Mouse (Mus musculus): ENCODE results near the gene Plekhh3. TPM values are rescaled to one million over a fixed set of nuclear protein-coding genes. Genes with fewer than 3 reads are reported as not detected.

Gene Plekhh3
- polyA plus RNA-seq, 1 experiment from 2014 or later: 9.2 TPM

GRCm38 (mm10) chr11:101167211-101167962 lies 3.8 kb downstream of the Plekhh3 start:
- Histone ChIP-seq H3K4me1 (ENCODE audit: control insufficient read depth, insufficient read depth, low read length) (peaks cover 39% of the 10 kb centered on the region), H3K27me3 (replicated peaks; ENCODE audit: control insufficient read depth, insufficient read depth, low read length) (peaks cover 8% of the 10 kb centered on the region; the same call in 1 of the 2 replicates), H3K27ac (ENCODE audit: low read length) (no peak overlapping the region), H3K36me3 (ENCODE audit: control insufficient read depth, insufficient read depth, low read length) (peaks cover 18% of the 10 kb centered on the region), H3K4me3 (ENCODE audit: low read length) (no peak overlapping the region), H3K4me2 (ENCODE audit: low read depth, low read length) (no peak overlapping the region), H3K9ac (ENCODE audit: low read depth, low read length) (no peak overlapping the region), H3K9me3 (ENCODE audit: control insufficient read depth, low read length) (no peaks in the 10 kb centered on the region)
- WGBS: 74% methylated on average over 19 of the region's 19 CpGs
- no peak for ATAC-seq

DNA sequence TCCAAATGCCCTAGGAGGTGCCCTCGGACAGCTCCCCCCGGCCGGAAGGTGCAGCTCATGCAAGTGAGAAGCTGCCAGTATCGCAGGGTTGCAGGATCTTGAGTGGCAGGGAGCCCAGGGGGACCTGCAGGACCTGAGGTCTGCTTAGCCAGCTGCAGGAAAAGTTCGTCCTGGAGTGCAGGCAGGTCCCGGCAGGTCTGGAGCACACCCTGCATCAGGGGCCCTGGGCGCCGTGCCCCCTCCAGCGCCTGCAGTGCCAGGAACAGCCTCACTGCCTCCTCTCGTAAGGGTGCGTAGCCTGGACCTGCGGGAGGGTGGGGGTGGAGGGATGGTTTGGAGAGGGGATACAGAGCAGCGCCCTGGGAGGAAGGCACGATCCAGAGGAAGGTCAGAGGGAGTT lies 4.8 kb downstream of the Plekhh3 start:
- Histone ChIP-seq H3K4me2 (ENCODE audit: low read depth, low read length) (no peak overlapping the region), H3K27me3 (replicated peaks; ENCODE audit: control insufficient read depth, insufficient read depth, low read length) (peaks cover 8% of the 10 kb centered on the region; the same call in 1 of the 2 replicates), H3K9me3 (ENCODE audit: control insufficient read depth, low read length) (no peaks in the 10 kb centered on the region), H3K27ac (ENCODE audit: low read length) (no peak overlapping the region), H3K36me3 (ENCODE audit: control insufficient read depth, insufficient read depth, low read length) (peaks cover 18% of the 10 kb centered on the region), H3K9ac (ENCODE audit: low read depth, low read length) (no peak overlapping the region), H3K4me1 (ENCODE audit: control insufficient read depth, insufficient read depth, low read length) (peaks cover 39% of the 10 kb centered on the region), H3K4me3 (ENCODE audit: low read length) (no peak overlapping the region)
- WGBS: 81% methylated on average over 14 of the region's 14 CpGs
- ATAC-seq: no peak

- no peak overlapping the region for H3K4me3 ChIP-seq (ENCODE audit: low read length)
- no peak overlapping the region for H3K9ac ChIP-seq (ENCODE audit: low read depth, low read length)
- H3K4me2 ChIP-seq (ENCODE audit: low read depth, low read length): no peak overlapping the region
- no peak overlapping the region for H3K27ac ChIP-seq (ENCODE audit: low read length)
- H3K36me3 ChIP-seq (ENCODE audit: control insufficient read depth, insufficient read depth, low read length): peaks cover 18% of the 10 kb centered on the region
- peaks cover 39% of the 10 kb centered on the region for H3K4me1 ChIP-seq (ENCODE audit: control insufficient read depth, insufficient read depth, low read length)
- ATAC-seq: no peak
- WGBS: 50% methylated on average over 35 of the region's 35 CpGs
- peaks cover 8% of the 10 kb centered on the region; the same call in 1 of the 2 replicates for H3K27me3 ChIP-seq (replicated peaks; ENCODE audit: control insufficient read depth, insufficient read depth, low read length)
- H3K9me3 ChIP-seq (ENCODE audit: control insufficient read depth, low read length): no peaks in the 10 kb centered on the region
Measured at GRCm38 (mm10) chr11:101164677-101165580, 6.2 kb downstream of the Plekhh3 start.

DNA sequence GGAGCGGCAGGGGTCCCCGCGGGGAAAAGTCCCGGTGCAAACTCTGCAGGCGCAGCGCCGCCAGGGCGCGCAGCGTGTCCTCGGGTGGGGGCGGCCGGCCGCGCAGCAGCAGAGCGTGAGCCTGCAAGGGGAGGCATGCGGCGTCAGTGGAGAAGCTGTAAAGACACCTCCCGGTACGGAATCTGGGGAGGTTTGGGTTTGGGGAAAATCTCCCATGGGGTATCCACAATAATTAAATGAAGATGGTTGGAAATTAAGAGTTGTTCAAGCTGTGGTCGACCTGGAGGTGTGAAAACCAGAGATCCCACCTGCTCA lies 6.8 kb downstream of the Plekhh3 start:
- Histone ChIP-seq H3K27ac (ENCODE audit: low read length) (no peak overlapping the region), H3K9ac (ENCODE audit: low read depth, low read length) (0 out of 2 replicates have a peak overlapping the region, but pooled peaks have one; percentile 37), H3K9me3 (ENCODE audit: control insufficient read depth, low read length) (no peaks in the 10 kb centered on the region), H3K4me1 (ENCODE audit: control insufficient read depth, insufficient read depth, low read length) (peaks cover 34% of the 10 kb centered on the region), H3K36me3 (ENCODE audit: control insufficient read depth, insufficient read depth, low read length) (peaks cover 18% of the 10 kb centered on the region), H3K4me3 (ENCODE audit: low read length) (no peak overlapping the region), H3K4me2 (ENCODE audit: low read depth, low read length) (peak overlapping the region; percentile 38; the same call in 1 of the 2 replicates), H3K27me3 (replicated peaks; ENCODE audit: control insufficient read depth, insufficient read depth, low read length) (peaks cover 8% of the 10 kb centered on the region; the same call in 1 of the 2 replicates)
- WGBS: 34% methylated on average over 21 of the region's 21 CpGs
- no peak for ATAC-seq

DNA sequence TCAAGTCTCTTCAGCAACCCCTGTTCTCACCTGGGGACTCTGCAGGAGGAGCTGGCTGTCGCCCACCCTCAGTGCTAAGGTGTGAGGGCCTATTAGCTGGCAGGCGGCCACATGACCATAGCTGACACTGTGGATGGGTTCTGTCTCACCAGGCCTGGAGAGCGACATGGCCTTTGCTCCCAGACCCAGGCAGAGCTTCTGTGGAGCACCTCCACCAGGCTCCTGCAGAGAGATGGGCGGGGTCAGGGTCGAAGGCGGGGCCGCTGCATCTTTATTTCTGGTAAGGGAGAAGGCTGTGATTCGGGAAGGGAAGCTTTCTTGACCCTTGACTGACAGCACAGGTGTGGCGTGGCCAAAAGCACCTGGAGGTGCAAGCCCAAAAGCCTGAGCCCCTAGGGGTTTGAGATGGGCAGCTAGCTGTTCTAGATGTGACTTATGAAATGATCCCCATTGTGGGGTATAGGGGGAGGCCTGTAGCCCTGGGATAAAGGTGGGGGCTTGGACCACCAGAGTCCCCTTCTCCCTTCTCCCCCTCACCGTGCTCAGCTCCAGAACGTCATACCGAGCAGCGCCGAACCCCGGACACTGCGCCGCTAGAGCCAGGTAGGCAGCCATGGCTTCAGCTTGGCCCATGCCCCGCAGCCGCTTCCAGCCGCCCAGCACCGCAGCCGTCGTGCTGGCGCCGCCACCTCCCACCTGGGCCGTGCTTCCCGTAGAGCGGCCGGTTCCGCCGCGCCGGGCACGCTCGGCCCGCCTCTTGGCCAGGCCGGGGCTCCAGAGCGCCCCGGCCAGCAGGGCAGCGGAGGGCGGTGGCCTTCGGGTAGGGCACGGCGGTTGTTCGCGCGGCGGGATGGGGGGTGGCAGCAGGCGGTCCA lies 7.4 kb downstream of the Plekhh3 start:
- peaks cover 28% of the 10 kb centered on the region for H3K4me1 ChIP-seq (ENCODE audit: control insufficient read depth, insufficient read depth, low read length)
- H3K27ac ChIP-seq (ENCODE audit: low read length): no peak overlapping the region
- peaks cover 18% of the 10 kb centered on the region for H3K36me3 ChIP-seq (ENCODE audit: control insufficient read depth, insufficient read depth, low read length)
- H3K27me3 ChIP-seq (replicated peaks; ENCODE audit: control insufficient read depth, insufficient read depth, low read length): peaks cover 8% of the 10 kb centered on the region; the same call in 1 of the 2 replicates
- ATAC-seq: peak; percentile 58
- H3K4me2 ChIP-seq (ENCODE audit: low read depth, low read length): peak overlapping the region; percentile 38; the same call in 1 of the 2 replicates
- no peak overlapping the region for H3K4me3 ChIP-seq (ENCODE audit: low read length)
- WGBS: 46% methylated on average over 49 of the region's 49 CpGs
- H3K9me3 ChIP-seq (ENCODE audit: control insufficient read depth, low read length): no peaks in the 10 kb centered on the region
- peak overlapping the region; percentile 37; the same call in 1 of the 2 replicates for H3K9ac ChIP-seq (ENCODE audit: low read depth, low read length)

DNA sequence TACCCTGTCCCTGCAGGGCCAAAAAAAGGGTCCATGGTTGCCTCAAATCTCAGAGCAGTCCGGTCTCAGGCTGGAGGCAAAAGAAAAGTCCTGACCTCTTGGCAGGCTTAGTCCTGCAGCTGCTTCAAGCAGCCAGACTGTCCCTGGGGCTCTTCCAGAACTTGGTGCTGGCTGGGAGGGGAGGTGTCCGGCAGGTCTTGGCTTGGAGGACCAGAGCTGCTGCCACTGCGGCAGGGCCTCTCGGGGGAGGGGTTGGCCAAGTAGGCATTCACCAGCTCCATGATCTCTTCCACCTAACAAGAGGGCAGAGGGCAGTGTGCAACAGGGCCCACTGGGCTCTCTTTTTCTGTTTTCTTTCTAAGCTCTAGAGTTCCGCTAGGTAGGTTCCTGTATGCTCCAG lies 8.4 kb downstream of the Plekhh3 start:
- Histone ChIP-seq H3K27ac (ENCODE audit: low read length) (no peak overlapping the region), H3K4me1 (ENCODE audit: control insufficient read depth, insufficient read depth, low read length) (peaks cover 22% of the 10 kb centered on the region), H3K4me3 (ENCODE audit: low read length) (no peak overlapping the region), H3K9ac (ENCODE audit: low read depth, low read length) (no peak overlapping the region), H3K36me3 (ENCODE audit: control insufficient read depth, insufficient read depth, low read length) (peaks cover 16% of the 10 kb centered on the region), H3K27me3 (replicated peaks; ENCODE audit: control insufficient read depth, insufficient read depth, low read length) (peaks cover 6% of the 10 kb centered on the region; the same call in 1 of the 2 replicates), H3K4me2 (ENCODE audit: low read depth, low read length) (no peak overlapping the region), H3K9me3 (ENCODE audit: control insufficient read depth, low read length) (no peaks in the 10 kb centered on the region)
- ATAC-seq: no peak
- 66% methylated on average over 5 of the region's 5 CpGs for WGBS

DNA sequence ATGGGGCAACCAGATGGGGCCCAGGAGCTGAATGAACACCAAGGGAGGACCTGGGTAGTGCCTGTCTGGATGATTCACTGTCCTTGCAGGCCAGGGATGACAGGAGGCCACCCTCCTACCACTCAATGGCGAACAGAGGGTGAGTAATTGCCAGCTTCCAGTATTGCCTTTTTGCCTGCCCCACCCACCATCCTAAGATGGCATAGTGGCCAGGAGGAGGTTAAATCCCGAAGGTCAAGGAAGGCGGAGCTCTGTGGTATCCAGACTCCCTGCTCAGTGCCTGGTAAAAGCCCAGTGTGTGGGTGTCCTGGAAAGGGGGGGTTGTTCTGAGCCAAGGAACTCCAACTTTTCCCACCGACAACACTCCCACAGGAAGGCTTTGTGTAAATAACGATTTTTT lies 8.8 kb downstream of the Plekhh3 start:
- H3K4me1 ChIP-seq (ENCODE audit: control insufficient read depth, insufficient read depth, low read length): peaks cover 22% of the 10 kb centered on the region
- no peak overlapping the region for H3K27ac ChIP-seq (ENCODE audit: low read length)
- no peak overlapping the region for H3K4me3 ChIP-seq (ENCODE audit: low read length)
- no peak overlapping the region for H3K9ac ChIP-seq (ENCODE audit: low read depth, low read length)
- H3K27me3 ChIP-seq (replicated peaks; ENCODE audit: control insufficient read depth, insufficient read depth, low read length): peaks cover 3% of the 10 kb centered on the region; the same call in 1 of the 2 replicates
- H3K9me3 ChIP-seq (ENCODE audit: control insufficient read depth, low read length): no peaks in the 10 kb centered on the region
- 58% methylated on average over 5 of the region's 5 CpGs for WGBS
- ATAC-seq: no peak
- peaks cover 11% of the 10 kb centered on the region for H3K36me3 ChIP-seq (ENCODE audit: control insufficient read depth, insufficient read depth, low read length)
- H3K4me2 ChIP-seq (ENCODE audit: low read depth, low read length): no peak overlapping the region

GRCm38 (mm10) chr11:101161551-101161950 lies 9.6 kb downstream of the Plekhh3 start:
- no peak for ATAC-seq
- no peaks in the 10 kb centered on the region for H3K9me3 ChIP-seq (ENCODE audit: control insufficient read depth, low read length)
- H3K4me1 ChIP-seq (ENCODE audit: control insufficient read depth, insufficient read depth, low read length): peaks cover 22% of the 10 kb centered on the region
- no peak overlapping the region for H3K9ac ChIP-seq (ENCODE audit: low read depth, low read length)
- H3K27ac ChIP-seq (ENCODE audit: low read length): no peak overlapping the region
- peaks cover 6% of the 10 kb centered on the region for H3K36me3 ChIP-seq (ENCODE audit: control insufficient read depth, insufficient read depth, low read length)
- no peak overlapping the region for H3K4me3 ChIP-seq (ENCODE audit: low read length)
- no peak overlapping the region for H3K4me2 ChIP-seq (ENCODE audit: low read depth, low read length)
- peaks cover 3% of the 10 kb centered on the region; the same call in 1 of the 2 replicates for H3K27me3 ChIP-seq (replicated peaks; ENCODE audit: control insufficient read depth, insufficient read depth, low read length)
- 89% methylated on average over 15 of the region's 15 CpGs for WGBS

Data from intestine, embryonic 16.5 days (tissue).